Mouse (Mus musculus) limb, embryonic 12.5 days (tissue): ENCODE measurements around the gene Rplp0. TPM values are rescaled to one million over a fixed set of nuclear protein-coding genes. Genes with fewer than 3 reads are reported as not detected.

Experiments
- ATAC-seq: fragments of 200-750 bp; cut with Nextera tagmentation; 2 replicates; pipeline ENCODE4 v1.8.0; 2017; ENCODE audit warnings: low read depth, moderate TSS enrichment; ENCODE audit not compliant: insufficient number of reproducible peaks, insufficient read depth, low FRiP score, low TSS enrichment
- H3K27ac ChIP-seq: fragments of 300-500 bp; sonication (generic); 2 replicates; pipeline ENCODE4 v1.5.1; 2016; ENCODE audit warnings: mild to moderate bottlenecking, moderate library complexity
- H3K27me3 ChIP-seq: fragments of 300-500 bp; sonication (generic); 2 replicates; pipeline ENCODE4 v1.6.1; 2016; ENCODE audit warnings: mild to moderate bottlenecking, moderate library complexity
- H3K36me3 ChIP-seq: fragments of 300-500 bp; sonication (generic); 2 replicates; pipeline ENCODE4 v1.6.1; 2016; ENCODE audit warnings: mild to moderate bottlenecking, moderate library complexity
- H3K4me1 ChIP-seq: fragments of 300-500 bp; sonication (generic); replicated peaks from 2 replicates; pipeline ENCODE4 v1.6.1; 2016
- H3K4me2 ChIP-seq: fragments of 300-500 bp; sonication (generic); 2 replicates; pipeline ENCODE4 v1.6.1; 2016; ENCODE audit warnings: mild to moderate bottlenecking, moderate library complexity
- H3K4me3 ChIP-seq: fragments of 300-500 bp; sonication (generic); replicated peaks from 2 replicates; pipeline ENCODE4 v1.5.1; 2016; ENCODE audit warnings: mild to moderate bottlenecking
- H3K9ac ChIP-seq: fragments of 300-500 bp; sonication (generic); replicated peaks from 2 replicates; pipeline ENCODE4 v1.6.1; 2016; ENCODE audit warnings: mild to moderate bottlenecking, moderate library complexity
- H3K9me3 ChIP-seq: fragments of 300-500 bp; sonication (generic); 2 replicates; pipeline ENCODE4 v1.6.1; 2016; ENCODE audit warnings: mild to moderate bottlenecking, moderate library complexity
- whole genome bisulfite sequencing: fragments of 180-500 bp; shearing (Covaris S2); methylation state at CpG from one replicate; pipeline ENCODE4 v1.1.7; 2016; 5-methylcytosine and 5-hydroxymethylcytosine counted together
- polyA plus RNA-seq: library from polyadenylated mRNA; unstranded; fragments of >200 nt; fragmentation: Nextera tagmentation; extraction: Ambion mirVana; gene quantifications from 2 replicates; pipeline ENCODE4 v1.2.1, GENCODE M21; 2016

Gene Rplp0
- 1,237 and 1,243 TPM in 2 replicates for polyA plus RNA-seq

GRCm38 (mm10) chr5:115559237-115560101 lies at the start of gene Rplp0:
Gene Rplp0, plus strand, starts transcription at chr5:115559467.
- peak; percentile 99 for ATAC-seq

GRCm38 (mm10) chr5:115509790-115510689 lies 49.2 kb upstream of the Rplp0 start:
- WGBS, result 77% methylated on average over 15 of the region's 15 CpGs
- Histone ChIP-seq H3K36me3 (peaks cover 10% of the 10 kb centered on the region; the same call in 1 of the 2 replicates), H3K4me3 (peak overlapping the region; percentile 95; the same call in 1 of the 2 replicates), H3K27me3 (no peaks in the 10 kb centered on the region), H3K27ac (peak overlapping the region; percentile 86), H3K4me1 (peaks cover 58% of the 10 kb centered on the region), H3K9ac (peak overlapping the region; percentile 91), H3K9me3 (no peaks in the 10 kb centered on the region), H3K4me2 (peak overlapping the region; percentile 93)
- ATAC-seq, result no peak

More at GRCm38 (mm10) chr5:115559237-115560101, at the start of gene Rplp0:
- Histone ChIP-seq H3K27me3 (no peaks in the 10 kb centered on the region), H3K9ac (peak within 1 kb of the TSS; percentile 97), H3K36me3 (peaks cover 53% of the 10 kb centered on the region), H3K4me3 (peak within 1 kb of the TSS; percentile 92), H3K4me1 (peaks cover 35% of the 10 kb centered on the region), H3K4me2 (peak within 1 kb of the TSS; percentile 74), H3K9me3 (no peaks in the 10 kb centered on the region), H3K27ac (peak within 1 kb of the TSS; percentile 89)
- under 1% methylated on average over 77 of the region's 78 CpGs for WGBS

- H3K27ac ChIP-seq, result peak overlapping the region; percentile 7; the same call in 1 of the 2 replicates
- no peaks in the 10 kb centered on the region for H3K9me3 ChIP-seq
- peaks cover 22% of the 10 kb centered on the region; the same call in 1 of the 2 replicates for H3K36me3 ChIP-seq
- 97% methylated on average over 7 of the region's 7 CpGs for WGBS
- ATAC-seq, result no peak
- no peak overlapping the region for H3K4me3 ChIP-seq
- H3K4me1 ChIP-seq, result peaks cover 66% of the 10 kb centered on the region
- no peak overlapping the region for H3K4me2 ChIP-seq
- no peaks in the 10 kb centered on the region for H3K27me3 ChIP-seq
- no peak overlapping the region for H3K9ac ChIP-seq
These were observed 46.9 kb upstream of the Rplp0 start for GRCm38 (mm10) chr5:115512375-115512774.

DNA sequence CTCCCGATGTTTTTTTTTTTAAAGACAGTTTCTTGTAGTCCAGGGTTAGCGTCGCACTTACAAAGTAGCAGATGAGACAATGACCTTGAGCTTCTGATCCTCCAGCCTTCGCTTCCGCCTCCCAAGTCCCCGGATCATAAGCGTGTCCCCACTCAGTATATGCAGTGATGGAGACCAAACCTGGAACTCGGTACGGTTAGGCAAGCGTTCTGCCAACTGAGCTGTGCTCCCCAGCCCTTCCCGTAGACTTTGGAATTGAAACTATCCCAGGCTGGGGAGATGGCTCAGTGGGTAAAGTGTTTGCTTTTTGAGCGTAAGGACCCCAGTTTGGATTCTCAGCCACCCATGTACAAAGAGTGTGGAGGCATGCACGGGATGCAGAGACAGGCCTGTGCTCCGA lies 46.0 kb upstream of the Rplp0 start:
- peaks cover 25% of the 10 kb centered on the region; the same call in 1 of the 2 replicates for H3K36me3 ChIP-seq
- H3K27ac ChIP-seq, result no peak overlapping the region
- peaks cover 57% of the 10 kb centered on the region for H3K4me1 ChIP-seq
- H3K9me3 ChIP-seq, result no peaks in the 10 kb centered on the region
- 96% methylated on average over 14 of the region's 14 CpGs for WGBS
- no peak overlapping the region for H3K4me2 ChIP-seq
- H3K4me3 ChIP-seq, result no peak overlapping the region
- H3K9ac ChIP-seq, result no peak overlapping the region
- no peak for ATAC-seq
- no peaks in the 10 kb centered on the region for H3K27me3 ChIP-seq

- Histone ChIP-seq H3K4me3 (no peak overlapping the region), H3K9me3 (no peaks in the 10 kb centered on the region), H3K36me3 (peaks cover 25% of the 10 kb centered on the region; the same call in 1 of the 2 replicates), H3K4me1 (peaks cover 52% of the 10 kb centered on the region), H3K9ac (no peak overlapping the region), H3K27ac (peak overlapping the region; percentile 97), H3K27me3 (no peaks in the 10 kb centered on the region), H3K4me2 (no peak overlapping the region)
- no peak for ATAC-seq
- 93% methylated on average over 16 of the region's 16 CpGs for WGBS
These were observed 45.5 kb upstream of the Rplp0 start for GRCm38 (mm10) chr5:115513721-115514120.

DNA sequence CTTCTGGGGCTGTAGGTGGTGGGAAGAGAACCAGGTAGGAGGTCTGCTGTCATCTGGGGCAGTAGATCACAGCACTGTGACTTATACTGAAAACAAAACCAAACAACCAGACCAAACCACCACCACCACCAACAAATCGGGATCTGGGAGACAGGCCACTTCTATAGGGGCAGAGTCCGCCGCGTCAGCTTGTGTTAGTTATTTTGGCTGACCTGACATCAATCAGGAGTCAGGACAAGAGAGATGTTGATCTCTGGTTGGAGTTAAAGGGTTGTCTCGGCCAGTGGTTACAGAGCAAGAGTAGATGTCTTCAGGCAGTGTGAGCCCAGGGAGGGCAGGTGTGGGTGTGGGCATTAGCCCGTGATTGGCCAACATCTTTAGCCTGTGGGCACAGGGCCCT lies 44.9 kb upstream of the Rplp0 start:
- no peak overlapping the region for H3K4me3 ChIP-seq
- H3K4me1 ChIP-seq, result peaks cover 46% of the 10 kb centered on the region
- WGBS, result 64% methylated on average over 6 of the region's 6 CpGs
- H3K36me3 ChIP-seq, result peaks cover 28% of the 10 kb centered on the region; the same call in 1 of the 2 replicates
- H3K27ac ChIP-seq, result peak overlapping the region; percentile 97
- 0 out of 2 replicates have a peak, but pooled peaks have one; percentile 2 for ATAC-seq
- H3K27me3 ChIP-seq, result no peaks in the 10 kb centered on the region
- H3K9me3 ChIP-seq, result no peaks in the 10 kb centered on the region
- peak overlapping the region; percentile 39 for H3K4me2 ChIP-seq
- peak overlapping the region; percentile 42; the same call in 1 of the 2 replicates for H3K9ac ChIP-seq

- H3K27ac ChIP-seq, result peak overlapping the region; percentile 97
- H3K27me3 ChIP-seq, result no peaks in the 10 kb centered on the region
- peak overlapping the region; percentile 39 for H3K4me2 ChIP-seq
- WGBS, result 30% methylated on average over 20 of the region's 20 CpGs
- H3K4me1 ChIP-seq, result peaks cover 40% of the 10 kb centered on the region
- peaks cover 30% of the 10 kb centered on the region; the same call in 1 of the 2 replicates for H3K36me3 ChIP-seq
- H3K4me3 ChIP-seq, result no peak overlapping the region; the same call in 1 of the 2 replicates
- peak overlapping the region; percentile 42; the same call in 1 of the 2 replicates for H3K9ac ChIP-seq
- ATAC-seq, result peak; percentile 82
- H3K9me3 ChIP-seq, result no peaks in the 10 kb centered on the region
These were observed 44.2 kb upstream of the Rplp0 start for GRCm38 (mm10) chr5:115514896-115515587.

GRCm38 (mm10) chr5:115516081-115516907 lies 43.0 kb upstream of the Rplp0 start:
- Histone ChIP-seq H3K9me3 (no peaks in the 10 kb centered on the region), H3K36me3 (peaks cover 34% of the 10 kb centered on the region; the same call in 1 of the 2 replicates), H3K9ac (no peak overlapping the region), H3K4me3 (no peak overlapping the region), H3K27ac (peak overlapping the region; percentile 97; the same call in 1 of the 2 replicates), H3K4me2 (no peak overlapping the region), H3K4me1 (peaks cover 44% of the 10 kb centered on the region), H3K27me3 (no peaks in the 10 kb centered on the region)
- no peak for ATAC-seq
- WGBS, result 89% methylated on average over 32 of the region's 32 CpGs

DNA sequence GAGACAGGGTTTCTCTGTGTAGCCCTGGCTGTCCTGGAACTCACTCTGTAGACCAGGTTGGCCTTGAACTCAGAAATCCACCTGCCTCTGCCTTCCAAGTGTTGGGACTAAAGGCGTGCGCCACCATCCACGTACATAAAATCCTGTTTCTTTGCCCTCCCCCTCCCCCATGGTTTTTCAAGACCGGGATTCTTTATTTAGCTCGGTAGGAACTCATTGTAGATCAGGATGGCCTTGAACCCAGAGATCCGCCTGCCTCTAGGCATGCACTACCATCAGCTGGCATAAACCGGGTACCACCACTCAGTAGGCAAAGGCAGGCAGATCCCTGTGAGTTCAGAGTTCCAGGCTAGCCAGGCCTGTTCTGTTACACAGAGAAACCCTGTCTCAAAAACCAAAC lies 42.4 kb upstream of the Rplp0 start:
- ATAC-seq, result no peak
- 93% methylated on average over 7 of the region's 7 CpGs for WGBS
- H3K27me3 ChIP-seq, result no peaks in the 10 kb centered on the region
- peaks cover 46% of the 10 kb centered on the region for H3K4me1 ChIP-seq
- no peaks in the 10 kb centered on the region for H3K9me3 ChIP-seq
- no peak overlapping the region for H3K9ac ChIP-seq
- H3K4me2 ChIP-seq, result no peak overlapping the region
- H3K27ac ChIP-seq, result no peak overlapping the region
- peaks cover 34% of the 10 kb centered on the region; the same call in 1 of the 2 replicates for H3K36me3 ChIP-seq
- no peak overlapping the region for H3K4me3 ChIP-seq

- no peak overlapping the region for H3K4me2 ChIP-seq
- H3K4me3 ChIP-seq, result no peak overlapping the region
- no peaks in the 10 kb centered on the region for H3K9me3 ChIP-seq
- peaks cover 34% of the 10 kb centered on the region; the same call in 1 of the 2 replicates for H3K36me3 ChIP-seq
- H3K4me1 ChIP-seq, result peaks cover 50% of the 10 kb centered on the region
- H3K27ac ChIP-seq, result no peak overlapping the region
- no peak for ATAC-seq
- no peak overlapping the region for H3K9ac ChIP-seq
- H3K27me3 ChIP-seq, result no peaks in the 10 kb centered on the region
- WGBS, result 90% methylated on average over 9 of the region's 9 CpGs
These were observed 41.8 kb upstream of the Rplp0 start for GRCm38 (mm10) chr5:115517501-115517900.
